Mouse (Mus musculus) spleen, postnatal 4 days (tissue): ENCODE measurements at regions not wholly inside any gene's neighbourhood (a gene's known extent, or its start where the extent isn't known, plus 50 kb on each side); places are given as distances from the start of the nearest gene placed in this dataset.

Experiments used
- DNase-seq, 2 experiments: peaks; one replicate each; pipeline ENCODE4 v3.0.0; 2022; ENCODE audit warnings: low spot score in 2 of 2

DNA sequence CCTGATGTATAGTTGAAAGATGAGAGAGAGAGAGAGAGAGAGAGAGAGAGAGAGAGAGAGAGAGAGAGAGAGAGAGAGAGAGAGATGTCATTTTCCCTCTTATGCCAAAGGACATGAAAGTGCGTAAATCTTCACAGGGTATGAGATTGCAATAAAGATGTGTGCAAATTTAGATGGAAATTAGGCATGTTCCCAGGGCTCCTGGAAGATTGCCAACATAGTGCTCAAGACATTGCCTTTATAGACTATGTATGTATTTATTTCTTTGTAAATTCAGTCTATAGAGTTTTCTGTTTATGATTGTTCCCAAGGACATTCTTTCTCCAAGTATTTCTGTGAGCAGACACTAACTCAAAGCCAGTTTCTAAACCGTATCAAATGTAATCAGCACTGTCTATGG, 376.5 kb upstream of the Zeb2 start:
- no peak for DNase-seq

DNA sequence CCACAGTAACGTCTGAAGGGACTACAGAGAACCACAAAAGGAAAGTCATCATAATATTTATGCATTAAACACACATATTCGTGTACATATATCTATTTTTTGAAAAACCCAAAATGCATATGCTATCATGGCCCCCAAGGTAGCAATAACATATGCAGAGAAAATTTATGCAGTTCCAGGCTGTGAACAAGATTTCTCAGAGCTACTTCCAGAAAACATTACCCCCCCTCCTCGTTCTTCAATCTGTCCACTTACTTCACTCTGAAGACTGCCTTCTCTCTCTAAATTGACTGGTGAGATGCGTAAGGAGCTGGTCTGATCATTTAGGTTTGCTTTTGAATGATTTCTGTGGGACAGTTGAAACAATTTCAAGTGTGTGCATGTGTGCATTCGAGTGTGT, 369.3 kb upstream of the Zeb2 start:
- no peak for DNase-seq

DNA sequence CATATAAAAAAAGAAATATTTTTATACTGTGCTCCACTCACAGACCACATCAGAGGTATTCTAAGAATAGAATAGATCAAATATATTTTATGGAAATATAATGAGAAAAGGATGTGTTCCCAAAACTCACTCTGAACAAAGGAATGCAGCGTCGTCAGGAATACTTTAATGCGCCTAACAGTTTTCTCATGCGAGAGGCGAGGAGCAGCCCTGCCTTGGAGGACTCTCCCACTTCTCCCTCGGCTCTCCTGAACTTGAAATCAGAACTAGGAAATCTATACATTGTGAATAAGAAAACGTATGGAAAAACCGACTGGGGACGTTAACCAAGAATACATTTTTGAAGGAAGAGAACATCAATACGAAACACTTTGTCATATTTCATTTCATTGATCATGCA, 368.3 kb upstream of the Zeb2 start:
- no peak for DNase-seq

DNA sequence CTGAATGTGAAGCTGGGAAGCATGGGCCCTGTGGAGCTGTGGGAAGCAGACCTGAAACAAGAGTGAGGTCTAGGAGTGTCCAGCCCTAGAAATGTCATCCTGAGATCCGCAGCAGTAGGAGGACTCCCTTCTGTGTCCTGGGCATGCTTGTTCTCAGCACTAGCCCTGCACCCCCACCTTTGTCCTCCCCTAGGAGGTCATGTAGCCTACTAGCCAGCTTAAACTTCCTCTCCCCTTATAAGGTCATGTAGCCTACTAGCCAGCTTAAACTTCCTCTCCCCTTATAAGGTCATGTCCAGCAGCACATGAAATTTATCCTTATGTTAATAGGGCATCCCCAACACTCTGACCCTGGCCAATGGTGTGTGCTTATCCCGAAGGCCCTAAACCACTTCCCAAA, 363.5 kb upstream of the Zeb2 start:
- DNase-seq: no peak

DNA sequence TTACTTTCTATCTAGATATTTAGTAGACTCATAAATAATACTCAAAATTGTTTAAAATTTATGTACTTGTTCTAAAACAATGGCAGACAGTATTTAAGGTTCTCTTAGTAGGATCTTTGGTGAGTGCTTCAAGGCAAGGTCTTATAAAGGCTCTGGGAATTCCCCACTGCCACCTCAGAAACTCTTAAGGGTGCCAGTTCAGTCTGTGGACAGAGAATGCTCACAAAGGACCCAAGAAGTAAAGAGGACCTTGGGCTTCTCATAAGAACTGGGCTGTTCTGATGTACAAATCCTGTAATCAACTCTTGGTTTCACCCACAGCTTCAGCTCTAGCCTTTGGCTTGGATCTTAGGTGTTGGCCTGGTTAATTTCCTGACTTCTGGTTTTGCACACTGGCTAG, 358.8 kb upstream of the Zeb2 start:
- DNase-seq: no peak

DNA sequence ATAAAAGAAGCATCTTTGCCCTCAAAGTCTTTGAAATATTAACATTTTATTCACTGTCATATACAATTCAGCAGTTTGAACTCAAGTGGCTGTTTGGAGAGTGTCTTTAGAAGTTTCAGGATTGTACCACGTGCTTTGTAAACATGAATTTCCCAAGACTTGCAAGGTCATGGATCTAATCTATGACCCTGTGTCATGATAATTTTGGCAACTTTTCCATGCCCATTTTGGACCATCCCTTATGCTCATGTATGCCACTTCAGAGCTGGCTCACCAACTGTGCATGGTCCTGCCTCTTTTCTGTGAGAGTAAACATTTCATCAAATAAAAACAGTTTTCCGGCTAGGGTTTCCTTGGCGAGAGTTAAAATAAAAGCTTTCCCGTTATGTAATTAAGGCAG, 347.1 kb upstream of the Zeb2 start:
- DNase-seq: no peak

DNA sequence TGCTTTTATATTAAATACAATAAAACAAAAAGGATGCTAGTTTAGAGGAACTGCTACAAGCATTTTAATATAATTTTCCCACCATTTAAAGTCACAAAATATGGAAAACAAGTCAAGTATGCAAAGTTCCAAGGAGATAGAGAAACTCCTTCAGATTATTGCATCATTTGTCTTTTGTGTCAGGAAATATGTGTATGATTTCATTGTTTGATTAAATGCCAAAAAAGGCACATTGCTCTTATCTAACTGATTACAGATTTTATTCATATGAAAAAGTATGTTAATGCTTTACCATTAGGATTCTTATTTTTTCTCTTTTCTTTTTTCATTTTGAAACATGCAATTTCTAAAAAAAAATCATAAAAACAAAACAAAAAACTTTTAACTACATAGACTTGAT, 342.2 kb upstream of the Zeb2 start:
- DNase-seq: no peak

DNA sequence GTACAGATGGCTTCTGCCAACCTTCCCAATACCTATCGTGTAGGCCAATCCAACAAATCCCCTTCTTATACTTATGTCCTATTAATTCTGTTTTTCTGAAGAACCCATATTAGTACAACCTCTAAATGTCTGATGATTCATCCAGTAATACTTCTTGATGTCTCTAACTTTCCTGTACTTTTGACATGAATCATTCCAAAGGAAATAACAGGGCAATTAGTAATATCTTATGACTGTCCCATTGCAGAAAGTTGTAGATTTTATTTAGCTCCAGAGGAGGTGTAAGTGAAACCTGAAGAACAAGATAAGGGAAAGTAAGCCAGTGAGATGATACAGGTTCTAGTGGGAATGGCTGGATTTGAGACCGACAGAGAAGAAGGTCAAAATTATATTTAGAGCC, 337.6 kb upstream of the Zeb2 start:
- no peak for DNase-seq

DNA sequence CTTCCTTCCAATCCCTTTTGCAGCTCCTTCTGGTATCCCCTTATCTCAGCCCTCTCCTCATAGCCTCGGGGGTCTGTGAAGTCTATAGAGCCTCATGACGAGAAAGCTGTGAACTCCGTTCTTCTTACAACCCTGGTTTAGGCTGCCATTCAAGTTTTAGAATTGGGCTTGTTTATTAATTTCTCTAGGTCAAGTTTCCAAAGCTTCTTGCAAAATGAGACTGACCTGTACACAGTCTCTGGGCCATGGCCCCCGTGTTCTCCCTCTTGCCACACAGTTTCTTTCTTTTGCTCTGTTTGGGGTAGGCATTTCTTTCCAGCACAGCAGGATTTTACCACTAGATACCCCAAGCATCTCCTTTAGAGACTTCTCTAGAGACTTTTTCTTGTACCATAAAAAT, 322.0 kb upstream of the Zeb2 start:
- no peak for DNase-seq

DNA sequence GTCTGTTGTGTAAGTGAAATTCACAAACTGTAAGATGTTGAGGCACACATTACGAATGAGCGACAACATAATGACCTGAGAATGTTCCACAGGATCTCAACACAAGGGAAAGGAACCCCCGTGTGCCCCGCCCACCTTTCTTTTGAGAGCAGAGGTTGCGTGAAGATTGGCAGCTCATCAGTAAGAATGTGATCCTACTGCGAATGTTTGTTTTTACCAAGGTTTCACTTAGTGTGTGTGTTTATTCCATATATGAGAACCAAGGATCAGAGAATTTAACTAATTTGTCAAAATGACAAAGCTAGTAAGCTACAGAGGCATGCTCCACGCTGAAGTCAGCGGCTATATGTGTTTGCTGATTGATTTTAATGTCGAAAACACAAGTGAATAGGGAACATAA, 321.5 kb upstream of the Zeb2 start:
- DNase-seq: no peak

DNA sequence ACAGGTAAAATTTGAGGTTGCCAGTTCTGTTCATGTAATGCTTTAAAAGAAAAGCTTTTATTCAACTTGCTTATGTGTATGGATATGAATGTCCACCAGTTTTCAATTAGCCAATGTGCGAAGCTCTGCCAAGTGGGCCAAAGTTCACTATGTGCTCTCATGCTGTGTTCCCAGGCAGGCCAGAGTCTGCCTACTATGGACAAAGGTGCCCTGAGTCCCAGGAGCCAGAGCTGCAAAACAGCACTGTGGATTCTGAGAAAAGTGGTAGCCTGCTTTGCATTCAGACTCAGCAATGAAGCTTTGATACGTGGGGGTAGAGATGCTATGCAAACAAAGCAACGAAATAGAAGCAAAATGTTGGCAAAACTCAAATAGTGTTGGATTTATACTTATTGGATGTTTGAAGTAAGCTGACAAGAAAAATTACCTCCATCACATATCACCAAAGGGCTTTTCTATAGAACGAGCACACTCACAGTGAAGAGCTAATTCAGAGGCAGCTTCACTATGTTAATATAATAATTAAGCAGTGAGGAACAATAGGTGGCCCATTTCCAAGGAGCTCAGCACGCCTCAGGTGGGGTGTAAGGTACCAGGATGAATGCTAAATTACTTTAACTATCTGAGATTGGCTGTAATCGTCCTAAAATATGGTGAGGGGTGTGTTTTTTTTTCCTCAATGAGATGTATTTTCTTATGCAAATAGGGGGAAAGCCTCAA, 318.2 kb upstream of the Zeb2 start:
- no peak for DNase-seq

DNA sequence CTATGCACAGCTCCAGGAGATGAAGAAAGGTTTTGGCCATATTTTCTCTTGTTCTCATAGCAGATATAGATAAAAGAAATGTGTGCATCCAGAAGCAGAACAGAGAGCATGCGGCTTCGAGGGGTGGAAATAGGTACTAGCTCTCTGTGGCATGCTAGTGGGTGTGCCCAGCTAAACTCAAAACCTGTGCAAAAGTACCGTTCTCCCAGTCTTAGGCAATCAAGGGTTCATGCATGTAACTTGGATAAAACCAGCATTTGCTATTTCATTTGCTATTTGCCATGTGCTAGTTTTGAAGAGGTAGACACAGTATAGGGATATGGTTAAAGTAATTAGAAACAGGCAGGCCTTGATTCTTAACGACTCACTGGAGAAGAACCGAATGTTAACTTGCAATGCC, 317.6 kb upstream of the Zeb2 start:
- DNase-seq: no peak

DNA sequence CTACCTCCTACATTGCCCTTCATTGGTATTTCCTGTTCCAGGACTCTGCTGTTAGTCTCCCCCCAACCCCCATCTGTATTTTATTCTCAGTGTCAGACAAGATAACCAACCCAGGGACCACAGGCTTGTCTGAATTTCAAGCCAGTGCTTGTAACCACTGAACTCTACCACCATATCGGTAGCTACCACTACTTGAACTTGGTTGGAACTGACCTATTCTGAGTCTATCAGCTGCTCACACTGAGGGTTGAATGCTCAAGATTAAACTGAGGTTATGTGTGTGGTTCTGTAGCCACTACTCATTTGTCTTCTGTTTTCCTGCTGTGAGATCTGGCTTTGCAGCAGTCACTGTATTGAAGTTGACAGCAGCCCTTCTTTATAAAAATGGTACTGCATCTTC, 317.0 kb upstream of the Zeb2 start:
- DNase-seq: no peak

DNA sequence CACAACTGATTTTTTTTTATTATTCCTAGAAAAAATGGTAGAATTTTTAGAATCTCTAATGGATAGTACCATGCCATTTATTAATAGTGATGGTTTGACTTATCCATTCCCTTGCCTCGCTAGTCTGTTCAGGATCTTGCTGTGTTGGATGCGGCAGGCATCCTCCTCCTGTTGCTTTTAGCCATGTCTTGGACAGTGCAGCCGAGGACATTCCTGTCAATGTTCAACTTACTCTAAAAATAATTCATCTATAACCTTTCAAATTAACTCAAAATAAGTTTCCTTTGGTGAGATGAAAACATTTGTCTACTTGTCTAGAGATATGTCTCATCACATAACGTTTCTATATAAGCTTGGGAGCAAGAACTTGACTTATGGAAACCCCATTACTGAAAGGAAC, 314.2 kb upstream of the Zeb2 start:
- no peak for DNase-seq

DNA sequence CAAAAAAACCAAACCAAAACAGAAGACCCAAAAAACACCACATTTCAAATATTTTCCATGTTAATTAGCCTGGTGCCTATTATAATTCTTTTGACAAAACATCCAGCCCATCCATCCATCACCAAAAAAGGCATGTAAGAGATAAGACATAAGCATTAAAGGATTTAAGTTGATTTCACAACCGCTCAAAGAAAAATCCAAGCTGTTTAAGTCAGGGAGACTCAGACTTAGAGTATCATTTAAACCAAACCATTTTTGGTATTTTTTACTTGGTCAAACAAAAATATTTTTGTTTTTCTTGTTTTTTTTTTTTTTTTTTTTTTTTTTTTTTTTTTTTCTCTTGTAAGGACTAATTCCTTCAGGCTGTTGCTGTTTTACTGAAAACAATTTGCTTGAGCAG, 304.6 kb upstream of the Zeb2 start:
- DNase-seq: no peak

DNA sequence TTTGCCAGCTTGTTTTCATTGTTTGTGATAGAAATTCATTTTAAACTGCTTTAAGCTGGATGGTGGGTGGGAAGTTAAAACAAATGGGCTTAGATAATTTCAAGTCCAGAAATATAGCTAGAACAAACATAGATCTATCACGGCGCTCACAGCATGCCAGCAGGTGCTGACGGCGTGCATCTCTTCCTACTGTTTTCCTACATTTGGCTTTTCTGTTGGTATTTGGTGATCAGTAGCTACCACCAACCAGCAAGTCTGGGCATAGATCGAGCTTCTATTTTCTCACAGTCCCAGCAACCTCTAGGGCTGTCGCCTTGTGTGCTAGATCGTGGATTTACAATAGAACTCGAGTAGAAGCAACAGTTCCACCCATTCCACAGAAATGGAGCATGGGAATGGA, 290.9 kb upstream of the Zeb2 start:
- DNase-seq: no peak

DNA sequence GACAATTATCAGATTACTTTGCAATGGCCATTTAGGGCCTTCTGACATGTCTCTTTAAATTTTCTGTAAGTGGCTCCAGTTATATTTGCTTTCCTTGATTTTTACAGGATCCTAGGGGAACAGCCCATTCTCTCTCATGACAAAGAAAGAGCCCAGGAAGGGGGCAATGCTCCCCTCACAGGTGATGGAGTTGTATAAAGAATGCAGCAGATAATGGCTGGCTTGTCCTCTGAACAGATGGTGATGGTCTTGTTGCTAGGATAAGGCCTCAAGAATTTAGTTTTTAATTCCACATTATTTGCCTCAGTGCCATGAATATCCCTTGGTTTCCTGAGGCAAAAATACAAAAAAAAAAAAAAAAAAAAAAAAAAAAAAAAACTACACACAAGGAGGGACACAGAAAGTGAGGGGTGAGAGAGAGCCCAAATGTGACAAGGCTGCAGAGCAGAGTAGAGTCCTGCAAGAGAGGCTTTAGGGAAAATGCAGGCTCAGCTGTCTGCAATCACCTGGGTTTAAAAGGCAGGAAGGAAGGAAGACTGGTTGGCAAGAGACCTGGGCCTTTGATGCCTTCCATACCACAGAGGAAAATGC, 272.8 kb upstream of the Zeb2 start:
- DNase-seq: no peak

DNA sequence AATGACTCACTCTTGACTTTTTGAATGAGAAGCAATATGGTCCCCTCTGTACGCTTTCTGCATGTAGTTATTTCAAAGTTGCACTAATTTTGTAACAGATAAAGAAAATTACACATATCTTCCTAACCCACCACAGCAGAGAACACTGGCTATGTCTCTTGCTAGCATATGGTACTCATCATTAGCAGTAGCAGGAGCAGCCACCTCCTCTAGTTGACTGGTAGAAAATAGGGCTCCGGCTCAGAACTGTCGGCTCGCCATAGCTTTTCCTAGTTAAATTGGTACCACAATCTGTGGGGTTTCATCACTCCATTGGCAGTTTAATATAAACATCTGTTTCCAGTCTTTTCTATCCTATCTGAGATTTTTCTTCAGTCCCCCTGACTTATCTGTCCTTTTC, 254.1 kb upstream of the Zeb2 start:
- no peak for DNase-seq

DNA sequence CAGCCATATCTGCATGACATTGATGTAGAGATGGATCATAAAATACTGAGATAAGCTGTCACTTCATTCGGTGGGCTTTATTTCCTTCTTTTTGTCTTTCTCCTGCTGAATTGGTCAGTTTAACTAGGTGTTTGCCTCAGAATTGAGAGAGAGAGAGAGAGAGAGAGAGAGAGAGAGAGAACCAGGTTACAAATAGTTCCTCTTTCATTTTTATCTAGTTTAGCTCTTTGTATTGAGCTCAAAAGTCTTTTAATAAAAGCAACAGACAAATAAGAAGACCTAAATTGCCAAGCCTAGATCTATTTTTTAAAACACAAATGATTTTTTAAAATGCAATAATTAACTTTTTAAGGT, 253.4 kb upstream of the Zeb2 start:
- no peak for DNase-seq

DNA sequence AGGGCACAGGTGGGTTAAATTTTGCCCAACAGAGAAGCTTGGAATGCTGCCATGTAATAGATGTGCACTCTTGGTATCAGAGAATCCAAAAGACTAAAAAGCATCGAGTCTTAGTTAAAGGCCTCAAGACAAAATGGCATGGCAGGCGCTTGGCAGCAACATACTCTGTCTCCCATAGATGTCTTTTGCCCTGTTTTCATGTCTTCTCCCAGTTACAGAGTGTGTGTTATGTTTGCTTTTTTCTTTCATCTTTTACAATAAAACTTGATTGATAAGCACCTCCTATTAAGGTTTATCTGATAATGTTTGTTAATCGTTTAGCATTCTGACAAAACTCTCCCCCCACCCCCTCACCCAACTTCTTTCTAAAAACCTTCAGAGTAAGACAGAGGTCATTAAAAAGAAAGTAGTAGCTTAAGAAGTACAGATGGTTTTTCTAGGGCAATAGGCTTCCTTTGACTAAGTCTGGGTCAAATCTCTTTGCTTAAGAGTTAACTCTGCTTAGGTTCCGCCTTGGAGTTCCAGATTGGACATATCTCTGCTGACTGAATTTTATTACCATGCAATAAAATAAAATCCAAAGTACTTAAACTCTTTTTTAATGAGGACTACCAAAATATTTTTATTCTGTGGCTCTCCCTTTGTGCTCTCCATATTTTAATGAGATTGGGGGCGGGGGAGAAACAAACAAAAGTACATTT, 252.9 kb upstream of the Zeb2 start:
- no peak for DNase-seq

DNA sequence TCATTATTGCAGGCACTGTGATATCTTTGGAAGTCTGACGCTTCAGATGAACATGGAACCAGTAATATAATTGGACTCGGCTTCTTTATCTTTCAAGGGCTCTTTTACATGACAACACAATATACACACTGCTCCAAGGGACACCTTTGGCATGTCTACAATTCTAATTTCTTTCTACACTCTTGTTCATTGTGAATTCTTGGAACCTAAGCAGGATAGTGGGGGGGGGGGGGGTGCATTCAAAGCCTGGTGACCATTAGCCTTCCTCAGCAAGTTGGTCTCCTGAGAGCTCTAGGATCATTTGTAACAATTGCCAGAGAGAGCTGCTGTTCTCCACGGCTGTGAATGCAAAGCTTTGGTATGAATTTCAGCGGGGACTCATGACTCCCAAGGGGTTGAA, 252.2 kb upstream of the Zeb2 start:
- no peak for DNase-seq

DNA sequence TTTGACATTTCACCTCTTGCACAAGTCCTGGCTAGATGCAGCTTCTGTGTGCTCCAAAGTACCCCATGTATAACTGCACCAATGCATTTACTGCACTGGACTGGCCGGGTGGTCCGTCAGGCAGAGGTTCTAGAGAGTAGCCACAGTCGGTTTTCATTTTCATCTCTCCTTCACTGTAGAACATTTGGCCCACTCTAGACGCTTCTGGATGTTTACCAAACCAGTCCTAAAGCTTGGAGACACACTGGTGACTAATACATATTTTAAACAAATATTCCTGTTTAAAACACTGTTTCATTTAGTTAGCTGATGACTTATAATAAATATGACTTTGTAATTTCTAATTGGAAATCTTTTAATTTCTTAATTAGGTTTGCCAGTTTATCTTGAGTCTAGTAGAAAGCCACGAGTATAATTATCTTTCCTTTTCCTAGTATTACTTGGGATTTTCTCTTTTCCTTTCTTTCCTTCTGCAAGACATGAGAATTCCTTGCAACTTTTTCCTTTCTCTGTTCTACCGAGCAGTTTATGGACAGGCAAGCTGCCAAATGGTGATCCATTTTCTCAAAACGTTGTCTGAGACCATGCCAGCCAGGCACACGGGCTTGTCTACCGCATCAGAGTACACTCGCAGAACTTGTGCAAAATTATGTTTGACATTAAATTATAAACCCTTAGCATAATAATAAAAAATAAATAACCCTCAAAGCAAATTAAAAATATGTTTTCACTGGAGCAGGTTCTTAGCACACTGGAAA, 250.4 kb upstream of the Zeb2 start:
- DNase-seq: no peak

DNA sequence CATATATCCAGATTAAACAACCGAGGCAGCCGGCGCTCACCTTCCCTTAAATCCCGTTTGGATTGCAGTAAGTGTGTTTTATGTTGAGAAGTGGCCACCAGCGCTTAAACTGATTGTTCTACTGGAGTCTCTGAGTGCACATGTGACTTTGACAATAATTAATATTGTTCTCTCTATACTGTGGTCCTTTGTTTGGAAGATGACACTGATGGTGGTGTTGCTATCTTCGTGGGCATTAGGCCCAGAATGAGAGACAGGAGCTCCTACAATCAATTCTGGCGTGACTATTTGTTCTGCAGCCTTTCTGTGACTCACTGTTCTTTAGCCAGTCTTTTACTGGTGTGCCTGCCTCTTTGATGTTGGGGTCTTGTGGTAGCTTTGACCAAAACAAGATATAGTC, 240.1 kb upstream of the Zeb2 start:
- no peak for DNase-seq
